Mouse (Mus musculus) thymus, adult 2 months (tissue): ENCODE results near the gene Gcgr.

ENCODE experiments used
- CTCF ChIP-seq: fragments of 200-500 bp; IDR thresholded peaks from 2 replicates; pipeline ENCODE4 v1.5.1; 2012; ENCODE audit warnings: mild to moderate bottlenecking, control low read depth, low read length, moderate library complexity, borderline replicate concordance; ENCODE audit not compliant: control insufficient read depth, poor library complexity, insufficient read depth; ENCODE audit errors: extremely low read depth
- POLR2A ChIP-seq: fragments of 200-500 bp; IDR thresholded peaks from 2 replicates; pipeline ENCODE4 v1.6.1; 2012; ENCODE audit warnings: mild to moderate bottlenecking, low read length, control low read depth, moderate library complexity; ENCODE audit not compliant: control insufficient read depth, poor library complexity, insufficient read depth; ENCODE audit errors: extremely low read depth

GRCm38 (mm10) chr11:120520498-120520897 lies 10.0 kb upstream of the Gcgr start:
- TF ChIP-seq CTCF (no peak), POLR2A (no peak)
